Comparison of ENCODE assay signal across 29 mouse cellular contexts in the genomic region with DNA sequence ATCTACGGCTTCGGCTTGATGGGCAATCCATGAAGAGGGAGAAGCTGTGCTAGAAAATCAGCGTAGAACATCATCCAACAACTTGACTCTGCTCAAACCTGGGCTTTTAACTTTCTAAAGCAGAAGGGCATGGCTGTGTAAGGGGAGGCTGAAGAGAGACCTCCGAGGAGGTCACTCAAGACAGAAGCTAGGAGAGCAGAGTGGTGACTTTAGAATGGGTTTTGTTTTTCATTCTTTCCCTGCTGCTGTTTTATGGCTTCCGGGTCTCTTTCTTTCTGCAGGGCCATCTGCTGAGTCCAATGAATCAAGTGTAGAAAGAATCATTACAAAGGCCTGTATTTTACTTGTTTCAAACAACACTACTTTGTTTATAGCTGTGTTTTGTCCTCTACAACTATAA.
A peak's percentile ranks its signal among the peaks of the same experiment; 100 is the strongest.
DNase-seq lines count a peak whose midpoint lies in the region; ATAC-seq and TF ChIP-seq lines count a peak whose summit lies in the region.
"Had no signal": no experiment of that assay in that cellular context is flagged by ENCODE, and none has a peak within 500 bp of the region (broad histone marks: within the 10 kb centered on the region; RNA-seq: fewer than 3 reads in every experiment).

No protein-coding gene starts in this region.

- intact Hi-C loops in left cerebral cortex, adult 2 months (cut with DNase I): no loop called here

- no peak for TF ChIP-seq CTCF in kidney, adult 2 months (conservative IDR thresholded peaks at IDR 0.05; ENCODE audit: insufficient read depth, insufficient read length, low read depth, low read length)
- TF ChIP-seq CTCF in left cerebral cortex, adult 2 months (IDR thresholded peaks at IDR 0.05): no peak
- no peak for TF ChIP-seq CTCF in cortical plate, adult 2 months (IDR thresholded peaks at IDR 0.05; ENCODE audit: extremely low read depth, insufficient read depth, low read length)

- DNase-seq in frontal cortex, postnatal 36 days (ENCODE audit: low spot score in 2 of 2): no peak
- DNase-seq in kidney, adult 2 months: no peak
- no peak for DNase-seq in kidney, adult 11 months
- no peak for DNase-seq in left cerebral cortex, adult 2 months (ENCODE audit: extremely low spot score in 1 of 2, low spot score in 2 of 2)
- DNase-seq in left cerebral cortex, adult 11 months (ENCODE audit: low spot score): no peak
- DNase-seq: adrenal gland, postnatal 10 days; cerebellum, adult 18-20 months; cerebellum, postnatal 14 days; embryo, embryonic 11 days; gastrocnemius, postnatal 10 days; kidney, postnatal 36 days; liver; liver, postnatal 0 days; right cerebral cortex, postnatal 4 days; thymus, adult 18-20 months; thymus, postnatal 36 days had no signal

- no peaks in the 10 kb centered on the region for H3K27me3 ChIP-seq in kidney, adult 2 months (replicated peaks; ENCODE audit: control insufficient read depth, insufficient read depth, low read length)
- H3K27me3 ChIP-seq: embryonic facial prominence, embryonic 13.5 days; forebrain, embryonic 12.5 days; intestine, embryonic 15.5 days had no signal

- 69% methylated on average over 5 of the region's 5 CpGs for WGBS in kidney, adult 2 months

- H3K27ac ChIP-seq in kidney, adult 2 months (ENCODE audit: insufficient read depth, low read depth, low read length): peak overlapping the region; percentile 16
- H3K27ac ChIP-seq in left cerebral cortex, adult 2 months: peak overlapping the region; percentile 68; the same call in 1 of the 2 replicates
- peak overlapping the region; percentile 68; the same call in 1 of the 2 replicates for H3K27ac ChIP-seq in cortical plate, adult 2 months (ENCODE audit: insufficient read depth, low read length)
- H3K27ac ChIP-seq: embryonic facial prominence, embryonic 13.5 days; forebrain, embryonic 12.5 days; heart, adult 2 months; hindbrain, embryonic 10.5 days; intestine, embryonic 15.5 days; limb, embryonic 10.5 days; macrophage; midbrain, embryonic 10.5 days had no signal

- H3K36me3 ChIP-seq in kidney, adult 2 months (ENCODE audit: control insufficient read depth, insufficient read depth, low read length): no peaks in the 10 kb centered on the region
- H3K36me3 ChIP-seq: intestine, embryonic 15.5 days had no signal

- no peak overlapping the region for H3K4me3 ChIP-seq in kidney, adult 2 months (ENCODE audit: insufficient read depth, low read depth, low read length)
- H3K4me3 ChIP-seq in left cerebral cortex, adult 2 months: no peak overlapping the region
- no peak overlapping the region for H3K4me3 ChIP-seq in cortical plate, adult 2 months (ENCODE audit: insufficient read depth, low read length)
- H3K4me3 ChIP-seq: embryonic facial prominence, embryonic 13.5 days; erythroblast, embryonic 14.5 days; forebrain, embryonic 12.5 days; heart, adult 2 months; hindbrain, embryonic 10.5 days; intestine, embryonic 15.5 days; limb, embryonic 10.5 days; midbrain, embryonic 10.5 days had no signal

- no peaks in the 10 kb centered on the region for H3K4me1 ChIP-seq in kidney, adult 2 months (ENCODE audit: control insufficient read depth, insufficient read depth, low read length)
- peaks cover 5% of the 10 kb centered on the region for H3K4me1 ChIP-seq in cortical plate, adult 2 months (ENCODE audit: control insufficient read depth, insufficient read depth, low read length)
- H3K4me1 ChIP-seq: embryonic facial prominence, embryonic 13.5 days; forebrain, embryonic 12.5 days; hindbrain, embryonic 10.5 days; intestine, embryonic 15.5 days; limb, embryonic 10.5 days; midbrain, embryonic 10.5 days had no signal

- ATAC-seq in frontal cortex, adult (ENCODE audit: low TSS enrichment): peak; percentile 39
- ATAC-seq: hindbrain, embryonic 16.5 days; intestine, embryonic 15.5 days; liver, postnatal 0 days; lung, postnatal 0 days had no signal

- TF ChIP-seq POLR2A in kidney, adult 2 months (IDR thresholded peaks at IDR 0.05; ENCODE audit: low read depth, low read length): no peak
- TF ChIP-seq POLR2A in cortical plate, adult 2 months (IDR thresholded peaks at IDR 0.05; ENCODE audit: extremely low read depth, insufficient read depth, low read length): no peak

Comparison
In these comparisons a context has a peak if more than half of its experiments do, and no peak if none do; other contexts are left out.
1. H3K27ac ChIP-seq: peak in every context shown above with its lines; median percentile 68 in left cerebral cortex, adult 2 months; 68 in cortical plate, adult 2 months; 16 in kidney, adult 2 months.